Mouse (Mus musculus) hindbrain, embryonic 15.5 days (tissue): ENCODE results near the gene Orc3. TPM values are rescaled to one million over a fixed set of nuclear protein-coding genes. Genes with fewer than 3 reads are reported as not detected.

Source experiments
- ATAC-seq: fragments of 200-750 bp; cut with Nextera tagmentation; 2 replicates; pipeline ENCODE4 v1.8.0; 2017; ENCODE audit warnings: low read depth, moderate number of reproducible peaks, moderate TSS enrichment; ENCODE audit not compliant: low FRiP score
- H3K27ac ChIP-seq: fragments of 300-500 bp; sonication (generic); replicated peaks from 2 replicates; pipeline ENCODE4 v1.5.1; 2015; ENCODE audit warnings: mild to moderate bottlenecking, inconsistent platforms
- H3K27me3 ChIP-seq: fragments of 300-500 bp; sonication (generic); 2 replicates; pipeline ENCODE4 v1.6.1; 2015; ENCODE audit warnings: control low read depth, inconsistent platforms
- H3K36me3 ChIP-seq: fragments of 300-500 bp; sonication (generic); 2 replicates; pipeline ENCODE4 v1.6.1; 2015; ENCODE audit warnings: control low read depth, inconsistent platforms
- H3K4me1 ChIP-seq: fragments of 300-500 bp; sonication (generic); replicated peaks from 2 replicates; pipeline ENCODE4 v1.6.1; 2015; ENCODE audit warnings: control low read depth, inconsistent platforms
- H3K4me2 ChIP-seq: fragments of 300-500 bp; sonication (generic); 2 replicates; pipeline ENCODE4 v1.6.1; 2015; ENCODE audit warnings: moderate library complexity, mild to moderate bottlenecking, inconsistent platforms
- H3K4me3 ChIP-seq: fragments of 300-500 bp; sonication (generic); 2 replicates; pipeline ENCODE4 v1.5.1; 2015; ENCODE audit warnings: mild to moderate bottlenecking, inconsistent platforms
- H3K9ac ChIP-seq: fragments of 300-500 bp; sonication (generic); 2 replicates; pipeline ENCODE4 v1.6.1; 2015; ENCODE audit warnings: inconsistent platforms
- H3K9me3 ChIP-seq: fragments of 300-500 bp; sonication (generic); 2 replicates; pipeline ENCODE4 v1.6.1; 2016; ENCODE audit warnings: control low read depth, inconsistent platforms
- WGBS: fragments of 180-500 bp; shearing (Covaris S2); methylation state at CpG from one replicate; pipeline ENCODE4 v1.1.7; 2015; 5-methylcytosine and 5-hydroxymethylcytosine counted together
- polyA plus RNA-seq: library from polyadenylated mRNA; unstranded; fragments of >200 nt; fragmentation: Nextera tagmentation; extraction: Ambion mirVana; gene quantifications from 2 replicates; pipeline ENCODE4 v1.2.1, GENCODE M21; 2015

Gene Orc3
- polyA plus RNA-seq, 1 experiment from 2014 or later: 76.6 TPM

DNA sequence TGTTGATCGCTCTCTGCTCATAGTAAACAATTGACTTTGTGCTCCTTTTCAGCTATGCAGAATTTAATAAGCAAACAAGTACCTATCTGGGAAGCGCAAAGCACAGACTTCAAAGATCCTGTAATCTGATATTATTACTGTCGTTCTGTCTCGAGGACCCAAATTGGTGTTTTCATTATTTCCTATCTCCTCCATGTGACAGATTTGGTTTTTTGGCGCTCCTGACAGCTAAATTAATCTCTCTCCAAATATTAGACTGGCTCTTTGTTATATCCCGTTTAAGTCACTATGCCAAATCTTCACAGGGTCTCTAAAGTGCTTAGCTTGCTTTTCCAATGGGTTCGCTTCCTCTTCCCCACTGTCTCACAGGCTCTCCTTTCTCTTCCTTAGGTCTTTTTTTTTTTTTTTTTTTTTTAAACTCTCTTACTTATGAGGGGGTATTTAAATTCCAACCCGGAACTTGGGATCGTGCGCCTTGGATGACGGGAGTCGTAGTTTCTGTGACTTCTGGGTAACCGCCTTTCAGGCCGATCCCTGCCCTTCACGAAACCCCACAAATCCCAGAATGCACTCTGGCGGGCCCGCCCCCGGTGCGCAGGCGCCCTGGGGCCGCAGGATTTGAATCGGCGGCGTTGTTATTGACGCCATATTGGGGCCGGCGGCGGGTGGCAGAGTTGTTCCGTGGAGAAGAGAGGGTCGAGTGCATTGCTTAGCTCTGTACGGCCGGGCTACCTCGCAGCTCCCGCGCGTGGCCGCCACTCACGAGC is 64.6 kb downstream of the Orc3 start:
- Histone ChIP-seq H3K4me3 (peak overlapping the region; percentile 75), H3K27me3 (no peaks in the 10 kb centered on the region), H3K4me1 (peaks cover 29% of the 10 kb centered on the region), H3K27ac (peak overlapping the region; percentile 95), H3K9me3 (no peaks in the 10 kb centered on the region), H3K9ac (peak overlapping the region; percentile 98), H3K36me3 (no peaks in the 10 kb centered on the region), H3K4me2 (peak overlapping the region; percentile 70)
- peak; percentile 96 for ATAC-seq
- WGBS: 3% methylated on average over 38 of the region's 38 CpGs

GRCm38 (mm10) chr4:34529941-34530340 is 84.8 kb downstream of the Orc3 start:
- Histone ChIP-seq H3K4me2 (no peak overlapping the region), H3K36me3 (no peaks in the 10 kb centered on the region), H3K9ac (no peak overlapping the region), H3K4me3 (no peak overlapping the region), H3K9me3 (no peaks in the 10 kb centered on the region), H3K4me1 (no peaks in the 10 kb centered on the region), H3K27me3 (no peaks in the 10 kb centered on the region), H3K27ac (no peak overlapping the region)
- ATAC-seq: no peak
- 82% methylated on average over 6 of the region's 6 CpGs for WGBS

DNA sequence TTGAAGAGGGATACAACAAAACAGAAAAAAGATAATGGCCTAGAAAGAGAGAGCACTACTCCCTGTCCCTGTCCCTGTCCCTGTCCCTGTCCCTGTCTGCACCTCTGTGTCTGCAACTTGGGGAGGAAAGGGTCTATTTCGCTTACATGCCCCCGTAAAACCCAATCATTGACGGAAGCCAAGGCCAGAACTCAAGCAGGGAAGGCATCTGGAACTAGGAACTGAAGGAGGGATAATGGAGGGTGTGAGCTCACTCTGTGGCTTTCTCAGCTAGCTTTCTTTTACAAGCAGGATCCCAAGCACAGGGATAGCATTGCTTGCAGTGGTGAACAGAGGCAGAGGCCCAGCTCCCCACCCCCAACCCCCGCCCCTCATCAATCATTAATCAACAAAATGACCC is 85.4 kb downstream of the Orc3 start:
- Histone ChIP-seq H3K9ac (no peak overlapping the region), H3K4me2 (no peak overlapping the region), H3K4me3 (no peak overlapping the region), H3K27ac (no peak overlapping the region), H3K4me1 (no peaks in the 10 kb centered on the region), H3K27me3 (no peaks in the 10 kb centered on the region), H3K36me3 (no peaks in the 10 kb centered on the region), H3K9me3 (no peaks in the 10 kb centered on the region)
- WGBS: 60% methylated on average over 4 of the region's 4 CpGs
- ATAC-seq: no peak

GRCm38 (mm10) chr4:34528430-34529100 is 86.2 kb downstream of the Orc3 start:
- Histone ChIP-seq H3K27me3 (no peaks in the 10 kb centered on the region), H3K36me3 (no peaks in the 10 kb centered on the region), H3K27ac (no peak overlapping the region), H3K9me3 (no peaks in the 10 kb centered on the region), H3K9ac (no peak overlapping the region), H3K4me2 (no peak overlapping the region), H3K4me3 (no peak overlapping the region), H3K4me1 (0 out of 2 replicates have a peak, but pooled peaks cover 1% of the 10 kb centered on the region)
- 93% methylated on average over 1 of the region's 1 CpGs for WGBS
- no peak for ATAC-seq

DNA sequence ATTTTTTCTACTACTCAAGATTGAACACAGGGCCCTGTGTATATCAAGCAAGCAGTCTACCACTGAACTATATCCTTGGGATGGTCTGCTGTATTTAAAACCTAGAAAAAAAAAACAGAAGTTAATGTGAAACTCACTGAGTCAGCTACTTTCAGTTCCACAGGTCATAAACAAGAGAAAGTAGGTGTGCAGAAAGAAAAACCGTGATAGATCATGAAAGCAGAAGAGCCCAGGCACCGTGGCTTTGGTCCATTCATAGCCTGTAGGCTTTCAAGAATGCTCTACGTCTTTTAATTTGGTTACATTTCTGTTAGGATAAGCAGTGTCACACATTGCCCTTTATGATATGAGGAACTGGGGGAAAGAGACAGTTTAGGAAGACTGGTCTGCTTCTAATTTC is 88.0 kb downstream of the Orc3 start:
- Histone ChIP-seq H3K4me3 (no peak overlapping the region), H3K4me1 (0 out of 2 replicates have a peak, but pooled peaks cover 3% of the 10 kb centered on the region), H3K9me3 (no peaks in the 10 kb centered on the region), H3K27ac (no peak overlapping the region), H3K36me3 (no peaks in the 10 kb centered on the region), H3K27me3 (no peaks in the 10 kb centered on the region), H3K4me2 (no peak overlapping the region), H3K9ac (no peak overlapping the region)
- ATAC-seq: no peak
- WGBS: 89% methylated on average over 3 of the region's 3 CpGs

GRCm38 (mm10) chr4:34523586-34523985 is 91.2 kb downstream of the Orc3 start:
- Histone ChIP-seq H3K4me1 (0 out of 2 replicates have a peak, but pooled peaks cover 3% of the 10 kb centered on the region), H3K9ac (no peak overlapping the region), H3K4me3 (no peak overlapping the region), H3K27me3 (no peaks in the 10 kb centered on the region), H3K36me3 (no peaks in the 10 kb centered on the region), H3K4me2 (no peak overlapping the region), H3K9me3 (no peaks in the 10 kb centered on the region), H3K27ac (no peak overlapping the region)
- no peak for ATAC-seq
- WGBS: 77% methylated on average over 4 of the region's 4 CpGs

- Histone ChIP-seq H3K27ac (no peak overlapping the region), H3K36me3 (no peaks in the 10 kb centered on the region), H3K4me1 (0 out of 2 replicates have a peak, but pooled peaks cover 3% of the 10 kb centered on the region), H3K27me3 (no peaks in the 10 kb centered on the region), H3K9me3 (no peaks in the 10 kb centered on the region), H3K4me2 (no peak overlapping the region), H3K4me3 (no peak overlapping the region), H3K9ac (no peak overlapping the region)
- ATAC-seq: no peak
- 72% methylated on average over 3 of the region's 3 CpGs for WGBS
Observed at GRCm38 (mm10) chr4:34522846-34523245, 91.9 kb downstream of the Orc3 start.

Other genes starting within 250 kb of the Orc3 start
- 89.8 and 94.8 TPM in 2 replicates for gene Akirin2, start 64.0 kb downstream of the Orc3 start, polyA plus RNA-seq
- 51.4 and 54.8 TPM in 2 replicates for gene Rars2, start within 50 bp of the Orc3 start, polyA plus RNA-seq
- gene Slc35a1, start 72.5 kb upstream of the Orc3 start, polyA plus RNA-seq: 47.4 and 47.7 TPM in 2 replicates
- gene Cfap206, start 115.3 kb upstream of the Orc3 start, polyA plus RNA-seq: 2.9 and 3.4 TPM in 2 replicates
- not detected in 2 replicates for gene Gm136, start 141.3 kb upstream of the Orc3 start, polyA plus RNA-seq
- gene Smim8, start 163.5 kb upstream of the Orc3 start, polyA plus RNA-seq: 48.6 and 50.3 TPM in 2 replicates